29 mouse cellular contexts compared by ENCODE assay signal in genomic region chr3:127796271-127796670, GRCm38 (mm10). TPM values are rescaled to one million over a fixed set of nuclear protein-coding genes. Genes with fewer than 3 reads are reported as not detected.
DNase-seq lines count a peak whose midpoint lies in the region; ATAC-seq lines count a peak whose summit lies in the region.
"Had no signal": no experiment of that assay in that cellular context is flagged by ENCODE, and none has a peak within 500 bp of the region (broad histone marks: within the 10 kb centered on the region; RNA-seq: fewer than 3 reads in every experiment).

No protein-coding gene starts in this region.

- H3K27ac ChIP-seq in kidney, embryonic 14.5 days (ENCODE audit: low read depth, low read length): no peak overlapping the region
- H3K27ac ChIP-seq: embryonic facial prominence, embryonic 10.5 days; embryonic facial prominence, embryonic 13.5 days; forebrain, embryonic 12.5 days; forebrain, embryonic 15.5 days; heart, embryonic 13.5 days; hindbrain, embryonic 14.5 days; hindbrain, postnatal 0 days had no signal

- no peak overlapping the region for H3K4me2 ChIP-seq in kidney, embryonic 14.5 days (replicated peaks; ENCODE audit: low read depth, low read length)
- H3K4me2 ChIP-seq: embryonic facial prominence, embryonic 13.5 days; forebrain, embryonic 12.5 days; forebrain, embryonic 15.5 days; heart, embryonic 13.5 days; hindbrain, embryonic 14.5 days had no signal

- H3K9ac ChIP-seq in kidney, embryonic 14.5 days (ENCODE audit: low read depth, low read length): no peak overlapping the region
- H3K9ac ChIP-seq: embryonic facial prominence, embryonic 13.5 days; forebrain, embryonic 12.5 days; forebrain, embryonic 15.5 days; heart, embryonic 13.5 days; hindbrain, embryonic 14.5 days had no signal

- no peaks in the 10 kb centered on the region; the same call in 1 of the 2 replicates for H3K4me1 ChIP-seq in kidney, embryonic 14.5 days (ENCODE audit: control insufficient read depth, insufficient read depth, low read length)

- peak; percentile 31; the same call in 1 of the 2 replicates for ATAC-seq in common myeloid progenitor, adult 5-6 weeks (replicated peaks; ENCODE audit: low read depth, poor library complexity, severe bottlenecking)
- ATAC-seq in megakaryocyte progenitor cell, adult 5-6 weeks (replicated peaks; ENCODE audit: poor library complexity): peak; percentile 27
- ATAC-seq in kidney, embryonic 14.5 days (ENCODE audit: low FRiP score, low TSS enrichment): no peak
- ATAC-seq: activated CD4-positive, CD25-positive, alpha-beta regulatory T cell, adult 4 months; CD4-positive, CD25-positive, alpha-beta regulatory T cell, adult 4 months; forebrain, embryonic 15.5 days; hindbrain, postnatal 0 days; inflammation-experienced regulatory T-cells, adult 6 months; intestine, embryonic 16.5 days had no signal

- H3K27me3 ChIP-seq in kidney, embryonic 14.5 days (ENCODE audit: control insufficient read depth, insufficient read depth, low read length): no peaks in the 10 kb centered on the region; the same call in 1 of the 2 replicates

- WGBS in kidney, embryonic 14.5 days: 97% methylated on average over 7 of the region's 7 CpGs

- DNase-seq in A20 (ENCODE audit: low read depth, low spot score): peak; percentile 69
- no peak for DNase-seq in layer of hippocampus, adult 11-12 months (ENCODE audit: low spot score)
- no peak for DNase-seq in adrenal gland, adult (ENCODE audit: inconsistent age in 2 of 2, low spot score in 1 of 2)
- DNase-seq: adrenal gland, postnatal 10 days; adrenal gland, postnatal 36 days; cerebellum, adult 18-20 months; cerebellum, adult 9-11 months; cerebellum, postnatal 25 days; embryo, embryonic 11 days; gastrocnemius, postnatal 36 days; heart, adult 18-20 months; heart, postnatal 14 days; heart, postnatal 4 days had no signal

- H3K9me3 ChIP-seq in kidney, embryonic 14.5 days (ENCODE audit: control insufficient read depth, low read length): no peaks in the 10 kb centered on the region
- H3K9me3 ChIP-seq: embryonic facial prominence, embryonic 10.5 days; embryonic facial prominence, embryonic 13.5 days; forebrain, embryonic 12.5 days; forebrain, embryonic 15.5 days had no signal

- H3K36me3 ChIP-seq in kidney, embryonic 14.5 days (ENCODE audit: control insufficient read depth, insufficient read depth, low read length): no peaks in the 10 kb centered on the region
- H3K36me3 ChIP-seq: embryonic facial prominence, embryonic 10.5 days; embryonic facial prominence, embryonic 13.5 days; forebrain, embryonic 12.5 days; forebrain, embryonic 15.5 days had no signal

- no peak overlapping the region for H3K4me3 ChIP-seq in kidney, embryonic 14.5 days (ENCODE audit: low read length)
- H3K4me3 ChIP-seq: embryonic facial prominence, embryonic 10.5 days; embryonic facial prominence, embryonic 13.5 days; erythroblast, embryonic 14.5 days; forebrain, embryonic 12.5 days; forebrain, embryonic 15.5 days; heart, embryonic 13.5 days had no signal

RNA-seq across cellular contexts. Expression of gene Tifa, which starts 6.7 kb away (rescaled TPM):
- total RNA-seq in common myeloid progenitor, adult 5-6 weeks (2017): 34.5 and 46.9 TPM in 2 replicates
- total RNA-seq in megakaryocyte progenitor cell, adult 5-6 weeks (2015): 56.4 and 60.7 TPM in 2 replicates
- 53.6 and 57.0 TPM in 2 replicates for total RNA-seq in megakaryocyte progenitor cell, adult 5-6 weeks (2017)
- polyA plus RNA-seq in kidney, embryonic 14.5 days (2014; fragmentation: Nextera tagmentation; extraction: Ambion mirVana): 3.2 and 4.2 TPM in 2 replicates
- total RNA-seq: ES-E14 had no signal

RNA-seq across cellular contexts. Expression of gene Alpk1, which starts 15.9 kb away (rescaled TPM):
- 8.1 and 10.4 TPM in 2 replicates for total RNA-seq in common myeloid progenitor, adult 5-6 weeks (2017)
- total RNA-seq in megakaryocyte progenitor cell, adult 5-6 weeks (2015): 7.1 and 10.3 TPM in 2 replicates
- 13.6 and 19.1 TPM in 2 replicates for total RNA-seq in megakaryocyte progenitor cell, adult 5-6 weeks (2017)
- polyA plus RNA-seq in kidney, embryonic 14.5 days (2014; fragmentation: Nextera tagmentation; extraction: Ambion mirVana): 0.49 and 1.2 TPM in 2 replicates
- polyA plus RNA-seq: erythroblast, embryonic 14.5 days had no signal

RNA-seq across cellular contexts. Expression of gene Ap1ar, which starts 41.1 kb away (rescaled TPM):
- 70.9 and 81.0 TPM in 2 replicates for total RNA-seq in common myeloid progenitor, adult 5-6 weeks (2017)
- 60.0 and 69.6 TPM in 2 replicates for total RNA-seq in megakaryocyte progenitor cell, adult 5-6 weeks (2015)
- total RNA-seq in megakaryocyte progenitor cell, adult 5-6 weeks (2017): 56.3 and 71.7 TPM in 2 replicates
- 54.9 and 60.9 TPM in 2 replicates for polyA plus RNA-seq in kidney, embryonic 14.5 days (2014; fragmentation: Nextera tagmentation; extraction: Ambion mirVana)
